Mouse (Mus musculus): ENCODE measurements around the gene Ifna15.

The Ifna15 gene

GRCm38 (mm10) chr4:88514403-88514802 lies 43.6 kb downstream of the Ifna15 start:
- DNase-seq (ENCODE audit: low spot score in 2 of 2), result peak; percentile 45 to 48

- no peak for DNase-seq (ENCODE audit: low spot score in 2 of 2)
These were observed 44.3 kb downstream of the Ifna15 start for GRCm38 (mm10) chr4:88513743-88514142.

Measured in right cerebral cortex, adult 2 months (tissue).